Mouse (Mus musculus): ENCODE results near the gene Gigyf2. TPM values are rescaled to one million over a fixed set of nuclear protein-coding genes. Genes with fewer than 3 reads are reported as not detected.

Gene Gigyf2
- polyA plus RNA-seq, 1 experiment from 2014 or later = 18.7 TPM

GRCm38 (mm10) chr1:87493542-87493941 lies 166.7 kb downstream of the Gigyf2 start:
- no peak overlapping the region for H3K4me3 ChIP-seq (replicated peaks)
- WGBS (ENCODE audit: insufficient replicate concordance) = 47% methylated on average over 4 of the region's 4 CpGs
- no peaks in the 10 kb centered on the region for H3K36me3 ChIP-seq
- no peaks in the 10 kb centered on the region for H3K4me1 ChIP-seq (replicated peaks)
- H3K27me3 ChIP-seq = no peaks in the 10 kb centered on the region
- H3K9ac ChIP-seq = no peak overlapping the region
- ATAC-seq (ENCODE audit: low read depth) (no peak), DNase-seq (no peak)
- H3K4me2 ChIP-seq = no peak overlapping the region
- no peak overlapping the region for H3K27ac ChIP-seq
- H3K9me3 ChIP-seq (replicated peaks) = no peaks in the 10 kb centered on the region

Other genes starting within 250 kb of the Gigyf2 start
- not detected in 2 replicates for gene Alppl2, start 237.1 kb upstream of the Gigyf2 start, polyA plus RNA-seq (2015; fragmentation: Nextera tagmentation; extraction: Ambion mirVana)
- not detected in 2 replicates for gene Alpi, start 225.4 kb upstream of the Gigyf2 start, polyA plus RNA-seq (2015; fragmentation: Nextera tagmentation; extraction: Ambion mirVana)
- not detected in 2 replicates for gene Akp3, start 202.0 kb upstream of the Gigyf2 start, polyA plus RNA-seq (2015; fragmentation: Nextera tagmentation; extraction: Ambion mirVana)
- 0.12 TPM in 1 of 2 replicates, not detected in the other for gene Ecel1, start 170.5 kb upstream of the Gigyf2 start, polyA plus RNA-seq (2015; fragmentation: Nextera tagmentation; extraction: Ambion mirVana)
- not detected in 2 replicates for gene Prss56, start 143.7 kb upstream of the Gigyf2 start, polyA plus RNA-seq (2015; fragmentation: Nextera tagmentation; extraction: Ambion mirVana)
- 0.13 TPM in 1 of 2 replicates, not detected in the other for gene Chrnd, start 136.4 kb upstream of the Gigyf2 start, polyA plus RNA-seq (2015; fragmentation: Nextera tagmentation; extraction: Ambion mirVana)
- 0.34 and 0.70 TPM in 2 replicates for gene Chrng, start 122.3 kb upstream of the Gigyf2 start, polyA plus RNA-seq (2015; fragmentation: Nextera tagmentation; extraction: Ambion mirVana)
- gene Eif4e2, start 113.1 kb upstream of the Gigyf2 start, polyA plus RNA-seq (2015; fragmentation: Nextera tagmentation; extraction: Ambion mirVana) = 101 and 109 TPM in 2 replicates
- 0.07 TPM in 1 of 2 replicates, not detected in the other for gene Efhd1, start 62.6 kb upstream of the Gigyf2 start, polyA plus RNA-seq (2015; fragmentation: Nextera tagmentation; extraction: Ambion mirVana)
- gene Kcnj13, start 67.7 kb downstream of the Gigyf2 start, polyA plus RNA-seq (2015; fragmentation: Nextera tagmentation; extraction: Ambion mirVana) = 0.32 and 0.35 TPM in 2 replicates
- not detected in 2 replicates for gene Snorc, start 143.3 kb downstream of the Gigyf2 start, polyA plus RNA-seq (2015; fragmentation: Nextera tagmentation; extraction: Ambion mirVana)
- 0.38 and 0.75 TPM in 2 replicates for gene Neu2, start 182.9 kb downstream of the Gigyf2 start, polyA plus RNA-seq (2015; fragmentation: Nextera tagmentation; extraction: Ambion mirVana)
- gene Ngef, start 246.9 kb downstream of the Gigyf2 start, polyA plus RNA-seq (2015; fragmentation: Nextera tagmentation; extraction: Ambion mirVana) = 3.8 and 4.1 TPM in 2 replicates